Mouse (Mus musculus): ENCODE measurements around the gene Epsti1.

DNA sequence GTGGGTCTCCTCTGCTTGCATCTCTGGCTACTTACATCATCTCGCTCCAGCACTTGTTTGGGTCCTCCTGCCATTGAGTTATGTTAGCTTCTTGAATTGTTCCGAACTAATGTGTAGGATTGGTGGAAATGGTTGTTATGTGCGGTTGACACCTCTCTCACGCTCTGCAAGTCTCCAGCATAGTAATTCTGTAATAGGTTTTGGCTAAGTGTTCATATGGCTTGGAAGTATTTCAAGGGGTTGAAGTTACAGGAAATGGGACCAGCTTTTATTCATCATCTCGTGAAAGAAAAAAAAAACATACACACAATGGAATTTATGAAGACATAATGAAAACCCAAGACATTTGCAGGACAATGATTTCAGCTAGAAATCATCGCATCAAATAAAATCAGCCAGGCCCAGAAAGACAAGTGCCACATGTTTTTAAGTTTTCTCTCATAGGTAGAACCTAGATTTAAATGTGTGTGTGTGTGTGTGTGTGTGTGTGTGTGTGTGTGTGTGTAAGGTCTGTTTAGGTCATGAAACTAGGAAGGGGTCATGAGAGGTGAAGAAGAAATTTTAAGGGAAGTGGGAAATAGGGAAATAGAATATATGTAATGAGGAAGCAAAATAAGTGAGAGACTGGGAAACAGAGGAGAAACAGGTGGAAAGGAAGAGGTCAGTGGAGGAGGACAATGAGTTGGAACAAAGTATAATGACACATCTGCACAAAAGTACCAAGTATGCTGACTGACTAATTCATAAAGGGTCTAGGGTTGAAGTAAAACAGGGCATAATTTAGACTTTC, 19.2 kb downstream of the Epsti1 start:
- no peak for TF ChIP-seq GATA1 (IDR thresholded peaks at IDR 0.05; ENCODE audit: borderline replicate concordance, low read length)
- no peak for TF ChIP-seq FLI1 (IDR thresholded peaks at IDR 0.05; ENCODE audit: low read length)
